Comparison of ENCODE assay signal across 12 mouse cellular contexts in genomic region chr16:94602188-94602587, GRCm38 (mm10). TPM values are rescaled to one million over a fixed set of nuclear protein-coding genes. Genes with fewer than 3 reads are reported as not detected.
DNase-seq lines count a peak whose midpoint lies in the region; ATAC-seq and TF ChIP-seq lines count a peak whose summit lies in the region.
"Had no signal": no experiment of that assay in that cellular context is flagged by ENCODE, and none has a peak within 500 bp of the region (broad histone marks: within the 10 kb centered on the region; RNA-seq: fewer than 3 reads in every experiment).

No protein-coding gene starts in this region.

- no peak for TF ChIP-seq CTCF in heart, adult 2 months (IDR thresholded peaks at IDR 0.05)
- no peak for TF ChIP-seq CTCF in kidney, adult 2 months (conservative IDR thresholded peaks at IDR 0.05; ENCODE audit: insufficient read depth, insufficient read length, low read depth, low read length)
- TF ChIP-seq CTCF in lung, postnatal 0 days (IDR thresholded peaks at IDR 0.05), result no peak
- TF ChIP-seq CTCF in stomach, postnatal 0 days (IDR thresholded peaks at IDR 0.05; ENCODE audit: low read depth), result no peak

- no peak for TF ChIP-seq POLR2A in heart, adult 2 months (IDR thresholded peaks at IDR 0.05; ENCODE audit: insufficient read depth, low read depth, low read length)
- no peak for TF ChIP-seq POLR2A in kidney, adult 2 months (IDR thresholded peaks at IDR 0.05; ENCODE audit: low read depth, low read length)

- H3K9ac ChIP-seq in heart, adult 2 months (ENCODE audit: low read depth, low read length), result no peak overlapping the region
- H3K9ac ChIP-seq in lung, postnatal 0 days (replicated peaks; ENCODE audit: low read depth), result no peak overlapping the region
- H3K9ac ChIP-seq in stomach, postnatal 0 days (ENCODE audit: low read length), result no peak overlapping the region
- H3K9ac ChIP-seq: embryonic facial prominence, embryonic 15.5 days; forebrain, embryonic 15.5 days; midbrain, embryonic 12.5 days had no signal

- H3K27me3 ChIP-seq in heart, adult 2 months (ENCODE audit: control insufficient read depth, insufficient read depth, low read length), result no peaks in the 10 kb centered on the region
- H3K27me3 ChIP-seq in kidney, adult 2 months (replicated peaks; ENCODE audit: control insufficient read depth, insufficient read depth, low read length), result no peaks in the 10 kb centered on the region
- no peaks in the 10 kb centered on the region for H3K27me3 ChIP-seq in lung, postnatal 0 days (replicated peaks; ENCODE audit: insufficient read depth, low read length)
- no peaks in the 10 kb centered on the region for H3K27me3 ChIP-seq in stomach, postnatal 0 days (ENCODE audit: control insufficient read depth, insufficient read depth, low read length)
- H3K27me3 ChIP-seq: embryonic facial prominence, embryonic 15.5 days; forebrain, embryonic 15.5 days; midbrain, embryonic 12.5 days had no signal

- 47% methylated on average over 1 of the region's 1 CpGs for WGBS in heart, adult 2 months
- WGBS in kidney, adult 2 months, result 45% methylated on average over 1 of the region's 1 CpGs
- 76% methylated on average over 1 of the region's 1 CpGs for WGBS in lung, postnatal 0 days
- WGBS in stomach, postnatal 0 days, result 89% methylated on average over 1 of the region's 1 CpGs

- H3K4me1 ChIP-seq in heart, adult 2 months (ENCODE audit: control insufficient read depth, insufficient read depth, low read length), result peaks cover 34% of the 10 kb centered on the region
- peaks cover 34% of the 10 kb centered on the region for H3K4me1 ChIP-seq in kidney, adult 2 months (ENCODE audit: control insufficient read depth, insufficient read depth, low read length)
- peaks cover 32% of the 10 kb centered on the region for H3K4me1 ChIP-seq in lung, postnatal 0 days (ENCODE audit: insufficient read depth, low read depth, low read length)
- peaks cover 15% of the 10 kb centered on the region for H3K4me1 ChIP-seq in stomach, postnatal 0 days (replicated peaks; ENCODE audit: control insufficient read depth, insufficient read depth)

- no peaks in the 10 kb centered on the region for H3K9me3 ChIP-seq in lung, postnatal 0 days (ENCODE audit: low read length)
- H3K9me3 ChIP-seq in stomach, postnatal 0 days (ENCODE audit: control insufficient read depth, low read length), result no peaks in the 10 kb centered on the region
- H3K9me3 ChIP-seq: embryonic facial prominence, embryonic 15.5 days; forebrain, embryonic 15.5 days; midbrain, embryonic 12.5 days had no signal

- no peak overlapping the region for H3K4me2 ChIP-seq in lung, postnatal 0 days (replicated peaks; ENCODE audit: low read depth, low read length)
- no peak overlapping the region for H3K4me2 ChIP-seq in stomach, postnatal 0 days (replicated peaks; ENCODE audit: low read depth)
- H3K4me2 ChIP-seq: embryonic facial prominence, embryonic 15.5 days; forebrain, embryonic 15.5 days; midbrain, embryonic 12.5 days had no signal

- H3K4me3 ChIP-seq in heart, adult 2 months, result no peak overlapping the region
- no peak overlapping the region for H3K4me3 ChIP-seq in kidney, adult 2 months (ENCODE audit: insufficient read depth, low read depth, low read length)
- H3K4me3 ChIP-seq in lung, postnatal 0 days (ENCODE audit: low read depth, low read length), result no peak overlapping the region
- H3K4me3 ChIP-seq in stomach, postnatal 0 days (ENCODE audit: low read depth, low read length), result no peak overlapping the region
- H3K4me3 ChIP-seq: embryonic facial prominence, embryonic 15.5 days; forebrain, embryonic 15.5 days; midbrain, embryonic 12.5 days had no signal

- intact Hi-C loops in heart, adult 2 months (cut with DNase I), result no loop called here

- no peak for TF ChIP-seq EP300 in heart, adult 2 months (IDR thresholded peaks at IDR 0.05; ENCODE audit: insufficient read depth, low read depth, low read length)
- no peak for TF ChIP-seq EP300 in lung, postnatal 0 days (IDR thresholded peaks at IDR 0.05)
- TF ChIP-seq EP300 in stomach, postnatal 0 days (optimal IDR thresholded peaks at IDR 0.05), result no peak

- no peak for DNase-seq in heart, adult 2 months
- DNase-seq in heart, adult 18-20 months, result no peak
- no peak for DNase-seq in kidney, adult 2 months
- DNase-seq in kidney, postnatal 4 days, result no peak
- DNase-seq in lung, postnatal 0 days (ENCODE audit: low spot score), result no peak
- DNase-seq in lung, postnatal 4 days, result no peak
- no peak for DNase-seq in stomach, postnatal 0 days (ENCODE audit: low spot score)
- DNase-seq: gastrocnemius, postnatal 10 days had no signal

- peaks cover 18% of the 10 kb centered on the region for H3K79me2 ChIP-seq in heart, adult 2 months (replicated peaks; ENCODE audit: control insufficient read depth, insufficient read depth, low read length)

- ATAC-seq in lung, postnatal 0 days, result no peak
- no peak for ATAC-seq in stomach, postnatal 0 days (ENCODE audit: low FRiP score, low TSS enrichment)
- ATAC-seq in frontal cortex, adult (ENCODE audit: low TSS enrichment), result no peak
- ATAC-seq: forebrain, embryonic 15.5 days had no signal

- peaks cover 28% of the 10 kb centered on the region for H3K36me3 ChIP-seq in heart, adult 2 months (ENCODE audit: control insufficient read depth, insufficient read depth, low read length)
- no peaks in the 10 kb centered on the region for H3K36me3 ChIP-seq in kidney, adult 2 months (ENCODE audit: control insufficient read depth, insufficient read depth, low read length)
- no peaks in the 10 kb centered on the region for H3K36me3 ChIP-seq in lung, postnatal 0 days (ENCODE audit: insufficient read depth, low read length)
- no peaks in the 10 kb centered on the region for H3K36me3 ChIP-seq in stomach, postnatal 0 days (ENCODE audit: control insufficient read depth, insufficient read depth, low read length)
- H3K36me3 ChIP-seq: embryonic facial prominence, embryonic 15.5 days; forebrain, embryonic 15.5 days; midbrain, embryonic 12.5 days had no signal

- peak overlapping the region; percentile 13; the same call in 1 of the 2 replicates for H3K27ac ChIP-seq in heart, adult 2 months
- 0 out of 2 replicates have a peak overlapping the region, but pooled peaks have one; percentile 17 for H3K27ac ChIP-seq in kidney, adult 2 months (ENCODE audit: insufficient read depth, low read depth, low read length)
- H3K27ac ChIP-seq in lung, postnatal 0 days (ENCODE audit: low read length), result 0 out of 2 replicates have a peak overlapping the region, but pooled peaks have one; percentile 59
- H3K27ac ChIP-seq in stomach, postnatal 0 days (replicated peaks), result peak overlapping the region; percentile 63; the same call in 1 of the 2 replicates
- H3K27ac ChIP-seq: midbrain, embryonic 12.5 days had no signal

RNA-seq across cellular contexts. Expression of gene Dyrk1a, which starts 32.4 kb away (rescaled TPM):
- total RNA-seq in heart, adult 2 months (2021), result 10 to 100 TPM; 74.0 to 80.5 TPM
- 28.2 and 44.8 TPM in 2 replicates for polyA plus RNA-seq in heart, adult 2 months (2012; rRNA removed)
- 10 to 100 TPM; 64.8 to 73.1 TPM for total RNA-seq in heart, adult 18-20 months (2021)
- polyA plus RNA-seq in kidney, adult 2 months (2012; rRNA removed), result 25.5 and 27.2 TPM in 2 replicates
- polyA plus RNA-seq in lung, postnatal 0 days (2015; fragmentation: Nextera tagmentation; extraction: Ambion mirVana), result 7.7 and 8.0 TPM in 2 replicates
- polyA plus RNA-seq in stomach, postnatal 0 days (2015; fragmentation: Nextera tagmentation; extraction: Ambion mirVana), result 4.6 and 5.2 TPM in 2 replicates

Comparison
In these comparisons a context has a peak if more than half of its experiments do, and no peak if none do; other contexts are left out.
1. H3K27ac ChIP-seq: peak in every context shown above with its lines; median percentile 63 in stomach, postnatal 0 days; 59 in lung, postnatal 0 days; 17 in kidney, adult 2 months; 13 in heart, adult 2 months.